Mouse (Mus musculus) forebrain, embryonic 11.5 days (tissue): ENCODE results near the gene Zfp81. TPM values are rescaled to one million over a fixed set of nuclear protein-coding genes. Genes with fewer than 3 reads are reported as not detected.

Source experiments
- polyA plus RNA-seq: library from polyadenylated mRNA; unstranded; fragments of >200 nt; fragmentation: Nextera tagmentation; extraction: Ambion mirVana; gene quantifications from 2 replicates; pipeline ENCODE4 v1.2.1, GENCODE M21; 2014

Gene Zfp81
- polyA plus RNA-seq, 1 experiment from 2014 or later: 13.7 TPM

Other genes starting within 250 kb of the Zfp81 start
- gene Morc2b, start 219.2 kb downstream of the Zfp81 start, polyA plus RNA-seq: not detected in 2 replicates
- not detected in 2 replicates for gene Olfr55, start 190.4 kb downstream of the Zfp81 start, polyA plus RNA-seq
- not detected in 2 replicates for gene Olfr239, start 167.6 kb downstream of the Zfp81 start, polyA plus RNA-seq
- not detected in 2 replicates for gene Olfr1564, start 137.2 kb downstream of the Zfp81 start, polyA plus RNA-seq
- gene Zfp955a, start 103.7 kb downstream of the Zfp81 start, polyA plus RNA-seq: 19.8 and 20.9 TPM in 2 replicates
- gene Olfr63, start 94.2 kb downstream of the Zfp81 start, polyA plus RNA-seq: 0.03 TPM in 1 of 2 replicates, not detected in the other
- 9.3 and 10.1 TPM in 2 replicates for gene Zfp955b, start 69.3 kb downstream of the Zfp81 start, polyA plus RNA-seq
- gene Zfp101, start 35.8 kb upstream of the Zfp81 start, polyA plus RNA-seq: 21.6 and 25.0 TPM in 2 replicates
- gene Actl9, start 74.0 kb upstream of the Zfp81 start, polyA plus RNA-seq: not detected in 2 replicates
- 51.2 and 54.7 TPM in 2 replicates for gene Adamts10, start 165.3 kb upstream of the Zfp81 start, polyA plus RNA-seq
- 1.5 and 2.2 TPM in 2 replicates for gene Myo1f, start 196.8 kb upstream of the Zfp81 start, polyA plus RNA-seq